Mouse (Mus musculus): ENCODE measurements around the gene Sertad3. TPM values are rescaled to one million over a fixed set of nuclear protein-coding genes. Genes with fewer than 3 reads are reported as not detected.

Gene Sertad3
- 20.7 and 22.2 TPM in 2 replicates for polyA plus RNA-seq (2014; fragmentation: Nextera tagmentation; extraction: Ambion mirVana)

DNA sequence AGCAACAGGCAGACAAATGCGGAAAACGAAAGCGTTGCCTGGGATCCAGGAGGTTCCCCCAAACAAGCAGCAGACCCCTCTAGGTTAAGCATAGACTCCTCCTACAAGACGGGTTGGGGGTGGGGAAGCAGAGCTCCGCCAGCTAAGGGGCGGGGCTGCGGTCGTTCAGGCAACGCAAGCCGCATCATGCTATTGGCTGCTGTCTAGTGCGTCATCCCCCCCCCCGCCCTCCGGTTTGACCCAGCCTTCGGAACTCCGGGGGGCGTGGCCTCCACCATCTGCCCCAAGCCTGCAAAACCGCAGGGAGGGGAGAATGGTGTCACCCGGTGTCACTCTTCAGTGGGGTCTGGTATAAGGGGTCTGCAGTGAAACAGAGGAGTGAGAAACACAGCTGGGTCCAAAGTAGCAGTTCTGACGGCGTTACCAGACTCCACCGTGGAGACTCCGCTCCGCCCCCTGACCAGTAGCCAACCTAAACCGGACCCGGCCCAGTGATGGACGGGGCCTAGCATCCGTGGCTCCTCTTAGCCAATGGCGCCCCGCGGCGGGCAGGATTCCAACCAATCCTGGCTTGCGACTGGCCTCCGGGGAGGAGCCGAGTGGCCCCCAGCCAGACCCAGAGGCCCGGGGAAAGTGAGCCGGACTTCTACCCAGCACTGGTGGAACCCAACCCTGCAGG lies at the start of gene Sertad3:
Gene Sertad3 (plus strand): TSS at position 613 of the 679 bp plus-strand sequence.
- peak within 1 kb of the TSS; percentile 74 for H3K4me3 ChIP-seq (ENCODE audit: low read depth, low read length)
- WGBS = 1% methylated on average over 36 of the region's 36 CpGs
- H3K27ac ChIP-seq (ENCODE audit: low read depth, low read length) = peak within 1 kb of the TSS; percentile 88
- peaks cover 2% of the 10 kb centered on the region; the same call in 1 of the 2 replicates for H3K4me1 ChIP-seq (replicated peaks; ENCODE audit: control insufficient read depth, insufficient read depth, low read length)
- H3K9me3 ChIP-seq (ENCODE audit: control insufficient read depth, low read length) = no peaks in the 10 kb centered on the region
- peak within 1 kb of the TSS; percentile 78 for H3K4me2 ChIP-seq (replicated peaks; ENCODE audit: low read depth, low read length)
- no peaks in the 10 kb centered on the region for H3K36me3 ChIP-seq (ENCODE audit: control insufficient read depth, insufficient read depth, low read length)
- peak within 1 kb of the TSS; percentile 64 for H3K9ac ChIP-seq (ENCODE audit: low read depth, low read length)
- DNase-seq (ENCODE audit: low spot score) (peak; percentile 98), ATAC-seq (ENCODE audit: low FRiP score) (peak; percentile 95)
- no peaks in the 10 kb centered on the region for H3K27me3 ChIP-seq (ENCODE audit: control insufficient read depth, insufficient read depth, low read length)

DNA sequence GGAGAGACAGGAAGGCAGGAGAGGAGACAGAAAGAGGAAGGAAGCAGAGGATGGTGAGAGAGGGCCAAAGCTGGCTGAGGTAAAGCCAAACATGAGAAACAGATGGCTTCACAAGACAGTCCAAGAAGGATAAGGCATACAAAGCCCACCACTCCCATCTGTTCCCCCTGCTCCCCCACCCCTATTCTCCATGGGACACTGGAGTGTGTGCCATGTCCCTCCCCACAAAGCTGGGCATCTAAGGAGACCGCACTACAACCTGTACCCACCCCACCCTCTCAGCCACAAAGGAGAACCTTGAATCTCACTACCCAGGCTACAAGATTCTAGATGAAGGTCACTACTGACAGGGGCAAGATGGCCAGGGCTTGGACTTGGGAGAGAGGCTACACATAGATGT lies 46.2 kb upstream of the Sertad3 start:
- no peak for ATAC-seq (ENCODE audit: low FRiP score)
- DNase-seq (ENCODE audit: low spot score) = no peak
- 95% methylated on average over 1 of the region's 1 CpGs for WGBS
- Histone ChIP-seq H3K4me1 (replicated peaks; ENCODE audit: control insufficient read depth, insufficient read depth, low read length) (no peaks in the 10 kb centered on the region), H3K27ac (ENCODE audit: low read depth, low read length) (no peak overlapping the region), H3K4me3 (ENCODE audit: low read depth, low read length) (no peak overlapping the region), H3K27me3 (ENCODE audit: control insufficient read depth, insufficient read depth, low read length) (no peaks in the 10 kb centered on the region), H3K36me3 (ENCODE audit: control insufficient read depth, insufficient read depth, low read length) (no peaks in the 10 kb centered on the region), H3K4me2 (replicated peaks; ENCODE audit: low read depth, low read length) (no peak overlapping the region), H3K9ac (ENCODE audit: low read depth, low read length) (no peak overlapping the region), H3K9me3 (ENCODE audit: control insufficient read depth, low read length) (no peaks in the 10 kb centered on the region)

DNA sequence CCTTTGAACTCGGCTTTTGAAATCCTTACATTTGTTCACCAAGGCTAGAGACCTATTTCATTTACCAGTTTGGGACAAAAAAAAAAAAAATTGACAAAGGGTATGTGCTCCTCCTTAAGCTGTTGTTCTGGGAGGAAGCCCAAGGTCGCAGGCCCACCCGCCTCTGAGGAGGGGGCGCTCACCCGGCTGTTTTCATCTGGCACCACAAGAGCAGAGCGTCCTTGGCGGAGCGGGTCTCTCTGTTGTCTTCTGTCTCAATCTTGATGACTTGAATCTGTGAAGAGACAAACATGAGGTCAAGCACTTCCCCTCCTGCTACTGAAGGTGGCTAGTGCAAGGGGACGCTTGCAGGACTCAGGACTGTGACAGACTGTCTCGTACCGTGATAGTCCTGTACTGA lies 45.6 kb upstream of the Sertad3 start:
- ATAC-seq (ENCODE audit: low FRiP score) (no peak), DNase-seq (ENCODE audit: low spot score) (no peak)
- H3K9ac ChIP-seq (ENCODE audit: low read depth, low read length) = no peak overlapping the region
- H3K4me2 ChIP-seq (replicated peaks; ENCODE audit: low read depth, low read length) = no peak overlapping the region
- H3K4me3 ChIP-seq (ENCODE audit: low read depth, low read length) = no peak overlapping the region
- no peak overlapping the region for H3K27ac ChIP-seq (ENCODE audit: low read depth, low read length)
- WGBS = 83% methylated on average over 11 of the region's 11 CpGs
- no peaks in the 10 kb centered on the region; the same call in none of the 2 replicates for H3K27me3 ChIP-seq (ENCODE audit: control insufficient read depth, insufficient read depth, low read length)
- H3K9me3 ChIP-seq (ENCODE audit: control insufficient read depth, low read length) = no peaks in the 10 kb centered on the region
- H3K36me3 ChIP-seq (ENCODE audit: control insufficient read depth, insufficient read depth, low read length) = no peaks in the 10 kb centered on the region
- no peaks in the 10 kb centered on the region for H3K4me1 ChIP-seq (replicated peaks; ENCODE audit: control insufficient read depth, insufficient read depth, low read length)

DNA sequence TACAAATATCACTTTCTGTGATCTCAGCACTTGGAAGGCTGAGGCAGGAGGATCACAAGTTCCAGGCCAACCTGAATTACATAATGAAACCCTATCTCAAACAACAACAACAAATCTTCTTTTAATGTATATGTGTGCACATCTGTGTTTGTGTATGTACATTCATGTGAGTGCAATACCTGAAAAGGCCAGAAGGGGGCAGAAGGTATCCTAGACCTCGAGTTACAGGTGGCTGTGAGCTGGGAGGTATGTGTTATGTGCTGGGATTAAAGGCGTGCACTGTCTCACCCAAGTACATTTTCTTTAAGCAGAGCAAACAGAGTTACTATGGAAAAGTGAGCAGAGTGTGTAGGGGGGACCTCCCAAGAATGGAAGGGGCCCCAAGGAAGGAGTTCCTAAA lies 44.4 kb upstream of the Sertad3 start:
- no peaks in the 10 kb centered on the region for H3K4me1 ChIP-seq (replicated peaks; ENCODE audit: control insufficient read depth, insufficient read depth, low read length)
- DNase-seq (ENCODE audit: low spot score) = no peak
- no peak overlapping the region for H3K27ac ChIP-seq (ENCODE audit: low read depth, low read length)
- 70% methylated on average over 2 of the region's 2 CpGs for WGBS
- H3K27me3 ChIP-seq (ENCODE audit: control insufficient read depth, insufficient read depth, low read length) = no peaks in the 10 kb centered on the region; the same call in none of the 2 replicates
- H3K4me2 ChIP-seq (replicated peaks; ENCODE audit: low read depth, low read length) = no peak overlapping the region
- no peak for ATAC-seq (ENCODE audit: low FRiP score)
- no peaks in the 10 kb centered on the region for H3K9me3 ChIP-seq (ENCODE audit: control insufficient read depth, low read length)
- no peak overlapping the region for H3K4me3 ChIP-seq (ENCODE audit: low read depth, low read length)
- H3K9ac ChIP-seq (ENCODE audit: low read depth, low read length) = no peak overlapping the region
- H3K36me3 ChIP-seq (ENCODE audit: control insufficient read depth, insufficient read depth, low read length) = no peaks in the 10 kb centered on the region

DNA sequence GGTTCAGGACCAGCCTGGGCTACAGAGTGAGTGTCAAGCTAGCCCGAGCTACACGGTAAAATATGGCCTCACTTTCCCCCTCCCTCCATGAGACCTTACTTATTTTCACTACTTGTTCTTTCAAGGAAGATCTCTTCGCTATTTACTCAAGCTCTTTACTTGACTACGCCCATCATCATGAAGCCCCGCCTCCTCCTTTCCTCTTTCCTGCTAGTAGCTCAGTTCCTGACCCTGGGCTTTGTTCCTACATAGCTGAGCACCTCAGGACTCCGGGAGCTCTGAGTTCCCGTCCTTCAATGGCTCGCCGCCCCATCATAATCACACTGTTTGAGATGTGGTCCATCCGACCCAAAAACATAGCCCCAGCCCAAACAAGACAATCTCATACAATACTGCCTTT lies 40.2 kb upstream of the Sertad3 start:
- H3K36me3 ChIP-seq (ENCODE audit: control insufficient read depth, insufficient read depth, low read length) = no peaks in the 10 kb centered on the region
- H3K27me3 ChIP-seq (ENCODE audit: control insufficient read depth, insufficient read depth, low read length) = peaks cover 5% of the 10 kb centered on the region
- H3K9me3 ChIP-seq (ENCODE audit: control insufficient read depth, low read length) = no peaks in the 10 kb centered on the region
- no peak overlapping the region for H3K4me2 ChIP-seq (replicated peaks; ENCODE audit: low read depth, low read length)
- WGBS = 26% methylated on average over 10 of the region's 10 CpGs
- no peak overlapping the region for H3K4me3 ChIP-seq (ENCODE audit: low read depth, low read length)
- H3K4me1 ChIP-seq (replicated peaks; ENCODE audit: control insufficient read depth, insufficient read depth, low read length) = no peaks in the 10 kb centered on the region
- H3K27ac ChIP-seq (ENCODE audit: low read depth, low read length) = no peak overlapping the region
- ATAC-seq (ENCODE audit: low FRiP score) (no peak), DNase-seq (ENCODE audit: low spot score) (no peak)
- no peak overlapping the region for H3K9ac ChIP-seq (ENCODE audit: low read depth, low read length)

DNA sequence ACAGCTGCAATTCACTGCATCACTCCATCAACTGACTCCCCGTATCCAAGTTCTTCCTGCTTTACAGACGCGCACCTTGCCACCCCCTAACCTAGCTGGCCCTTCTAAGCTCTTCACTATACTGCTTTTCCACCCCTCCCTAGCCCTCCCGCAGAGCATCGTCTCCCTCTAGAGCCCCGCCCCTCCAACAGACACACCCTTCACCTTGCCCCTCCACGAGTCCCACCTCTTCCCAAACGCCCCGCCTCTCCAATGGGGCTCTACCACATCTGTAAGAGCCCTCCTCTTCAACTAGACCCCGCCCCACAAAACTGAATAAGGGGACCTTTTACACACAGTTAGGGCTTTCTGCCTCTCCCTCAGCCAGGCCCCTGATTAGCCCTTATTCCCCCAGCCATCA lies 39.8 kb upstream of the Sertad3 start:
- Histone ChIP-seq H3K27ac (ENCODE audit: low read depth, low read length) (no peak overlapping the region), H3K4me1 (replicated peaks; ENCODE audit: control insufficient read depth, insufficient read depth, low read length) (no peaks in the 10 kb centered on the region), H3K4me2 (replicated peaks; ENCODE audit: low read depth, low read length) (no peak overlapping the region), H3K36me3 (ENCODE audit: control insufficient read depth, insufficient read depth, low read length) (no peaks in the 10 kb centered on the region), H3K27me3 (ENCODE audit: control insufficient read depth, insufficient read depth, low read length) (peaks cover 5% of the 10 kb centered on the region), H3K9me3 (ENCODE audit: control insufficient read depth, low read length) (no peaks in the 10 kb centered on the region), H3K9ac (ENCODE audit: low read depth, low read length) (no peak overlapping the region), H3K4me3 (ENCODE audit: low read depth, low read length) (no peak overlapping the region)
- ATAC-seq (ENCODE audit: low FRiP score) (no peak), DNase-seq (ENCODE audit: low spot score) (no peak)
- WGBS = 11% methylated on average over 10 of the region's 10 CpGs

DNA sequence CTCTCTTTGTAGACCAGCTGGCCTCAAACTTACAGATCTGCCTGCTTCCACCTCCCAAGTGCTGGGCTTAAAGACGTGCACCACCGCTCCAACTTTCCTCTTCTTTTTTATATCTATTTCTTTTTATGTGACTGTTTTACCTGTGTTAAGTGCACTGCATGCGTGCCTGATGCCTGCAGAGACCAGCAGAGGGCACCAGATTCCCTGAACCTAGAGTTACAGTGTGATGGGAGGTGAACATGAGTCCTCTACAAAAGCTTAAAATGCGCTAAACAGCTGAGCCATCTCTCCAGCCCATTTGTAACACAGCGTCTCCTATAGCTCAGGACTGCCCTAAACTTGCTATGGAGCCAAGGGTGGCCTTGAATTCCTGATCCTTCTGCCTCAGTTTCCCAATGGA lies 36.0 kb upstream of the Sertad3 start:
- DNase-seq (ENCODE audit: low spot score) (peak; percentile 36), ATAC-seq (ENCODE audit: low FRiP score) (no peak)
- Histone ChIP-seq H3K9me3 (ENCODE audit: control insufficient read depth, low read length) (no peaks in the 10 kb centered on the region), H3K4me1 (replicated peaks; ENCODE audit: control insufficient read depth, insufficient read depth, low read length) (no peaks in the 10 kb centered on the region), H3K36me3 (ENCODE audit: control insufficient read depth, insufficient read depth, low read length) (no peaks in the 10 kb centered on the region), H3K4me2 (replicated peaks; ENCODE audit: low read depth, low read length) (no peak overlapping the region), H3K27me3 (ENCODE audit: control insufficient read depth, insufficient read depth, low read length) (peaks cover 5% of the 10 kb centered on the region), H3K4me3 (ENCODE audit: low read depth, low read length) (no peak overlapping the region), H3K9ac (ENCODE audit: low read depth, low read length) (no peak overlapping the region), H3K27ac (ENCODE audit: low read depth, low read length) (no peak overlapping the region)
- WGBS = 56% methylated on average over 5 of the region's 5 CpGs

DNA sequence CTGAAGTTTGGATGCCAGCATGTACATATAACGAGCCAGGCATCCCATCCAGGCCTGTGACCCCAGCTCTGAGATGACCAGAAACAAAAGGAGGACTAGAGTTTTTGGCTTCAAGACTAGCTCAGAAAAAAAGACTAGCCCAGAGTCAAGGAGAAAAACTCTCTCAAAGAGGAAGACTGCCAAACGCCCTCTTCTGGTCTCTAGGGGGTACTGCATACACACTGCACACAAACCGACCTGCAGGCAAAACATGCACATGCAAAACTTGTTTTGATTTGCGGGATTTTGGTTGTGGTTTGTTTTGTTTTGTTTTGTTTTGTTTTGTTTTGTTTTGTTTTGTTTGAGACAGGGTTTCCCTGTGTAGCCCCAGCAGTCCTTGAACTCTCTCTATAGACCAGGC lies 33.6 kb upstream of the Sertad3 start:
- ATAC-seq (ENCODE audit: low FRiP score) (no peak), DNase-seq (ENCODE audit: low spot score) (no peak)
- Histone ChIP-seq H3K4me2 (replicated peaks; ENCODE audit: low read depth, low read length) (no peak overlapping the region), H3K9ac (ENCODE audit: low read depth, low read length) (no peak overlapping the region), H3K27ac (ENCODE audit: low read depth, low read length) (no peak overlapping the region), H3K27me3 (ENCODE audit: control insufficient read depth, insufficient read depth, low read length) (no peaks in the 10 kb centered on the region), H3K4me3 (ENCODE audit: low read depth, low read length) (no peak overlapping the region), H3K9me3 (ENCODE audit: control insufficient read depth, low read length) (no peaks in the 10 kb centered on the region), H3K36me3 (ENCODE audit: control insufficient read depth, insufficient read depth, low read length) (no peaks in the 10 kb centered on the region), H3K4me1 (replicated peaks; ENCODE audit: control insufficient read depth, insufficient read depth, low read length) (no peaks in the 10 kb centered on the region)
- WGBS = 79% methylated on average over 4 of the region's 4 CpGs

DNA sequence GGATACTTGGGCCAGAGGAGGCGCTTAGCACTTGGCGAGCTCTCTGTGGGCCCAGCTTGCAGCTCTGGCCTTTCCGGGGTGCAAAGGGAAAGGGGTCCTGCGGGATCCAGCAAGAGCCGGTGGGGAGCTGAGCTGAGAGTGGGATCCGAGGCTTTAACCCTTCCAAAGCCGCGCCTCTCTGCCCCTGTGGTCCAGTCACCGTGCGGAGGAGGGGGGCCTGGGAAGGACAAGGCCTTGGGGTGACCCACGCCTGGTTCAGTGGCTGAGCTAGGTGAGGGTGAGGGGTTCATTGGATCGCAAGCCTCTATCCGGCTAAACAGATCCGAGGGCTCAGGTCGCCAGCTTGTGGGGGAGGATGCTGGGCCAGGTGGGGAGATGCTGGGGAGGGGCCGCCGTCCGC lies 27.5 kb upstream of the Sertad3 start:
- H3K4me1 ChIP-seq (replicated peaks; ENCODE audit: control insufficient read depth, insufficient read depth, low read length) = no peaks in the 10 kb centered on the region; the same call in none of the 2 replicates
- H3K27me3 ChIP-seq (ENCODE audit: control insufficient read depth, insufficient read depth, low read length) = peaks cover 18% of the 10 kb centered on the region
- no peak for ATAC-seq (ENCODE audit: low FRiP score)
- no peak overlapping the region for H3K27ac ChIP-seq (ENCODE audit: low read depth, low read length)
- no peaks in the 10 kb centered on the region for H3K9me3 ChIP-seq (ENCODE audit: control insufficient read depth, low read length)
- H3K36me3 ChIP-seq (ENCODE audit: control insufficient read depth, insufficient read depth, low read length) = no peaks in the 10 kb centered on the region
- 4% methylated on average over 15 of the region's 18 CpGs for WGBS
- H3K9ac ChIP-seq (ENCODE audit: low read depth, low read length) = peak overlapping the region; percentile 70
- peak; percentile 35 for DNase-seq (ENCODE audit: low spot score)
- H3K4me3 ChIP-seq (ENCODE audit: low read depth, low read length) = peak overlapping the region; percentile 45
- peak overlapping the region; percentile 84 for H3K4me2 ChIP-seq (replicated peaks; ENCODE audit: low read depth, low read length)
